Mouse (Mus musculus) heart, embryonic 13.5 days (tissue): Measurements from ENCODE around the gene Htr2b. TPM values are rescaled to one million over a fixed set of nuclear protein-coding genes. Genes with fewer than 3 reads are reported as not detected.

Experiments
- ATAC-seq: fragments of 200-750 bp; cut with Nextera tagmentation; 2 replicates; pipeline ENCODE4 v1.8.0; 2017; ENCODE audit warnings: moderate TSS enrichment; ENCODE audit not compliant: insufficient number of reproducible peaks, low FRiP score, low TSS enrichment; ENCODE audit errors: extremely low read depth
- H3K27ac ChIP-seq: fragments of 300-500 bp; sonication (generic); replicated peaks from 2 replicates; pipeline ENCODE4 v1.5.1; 2015; ENCODE audit warnings: moderate library complexity, mild to moderate bottlenecking, inconsistent platforms
- H3K27me3 ChIP-seq: fragments of 300-500 bp; sonication (generic); replicated peaks from 2 replicates; pipeline ENCODE4 v1.6.1; 2015; ENCODE audit warnings: mild to moderate bottlenecking, inconsistent platforms
- H3K36me3 ChIP-seq: fragments of 300-500 bp; sonication (generic); 2 replicates; pipeline ENCODE4 v1.6.1; 2015; ENCODE audit warnings: mild to moderate bottlenecking, inconsistent platforms
- H3K4me1 ChIP-seq: fragments of 300-500 bp; sonication (generic); 2 replicates; pipeline ENCODE4 v1.6.1; 2015; ENCODE audit warnings: inconsistent platforms
- H3K4me2 ChIP-seq: fragments of 300-500 bp; sonication (generic); 2 replicates; pipeline ENCODE4 v1.6.1; 2015; ENCODE audit warnings: inconsistent platforms, mild to moderate bottlenecking, moderate library complexity
- H3K4me3 ChIP-seq: fragments of 300-500 bp; sonication (generic); 2 replicates; pipeline ENCODE4 v1.5.1; 2015; ENCODE audit warnings: moderate library complexity, mild to moderate bottlenecking, inconsistent platforms
- H3K9ac ChIP-seq: fragments of 300-500 bp; sonication (generic); 2 replicates; pipeline ENCODE4 v1.6.1; 2015; ENCODE audit warnings: inconsistent platforms, mild to moderate bottlenecking, moderate library complexity
- H3K9me3 ChIP-seq: fragments of 300-500 bp; sonication (generic); 2 replicates; pipeline ENCODE4 v1.6.1; 2016; ENCODE audit warnings: inconsistent platforms
- WGBS: fragments of 180-500 bp; shearing (Covaris S2); methylation state at CpG from one replicate; pipeline ENCODE4 v1.1.7; 2015; ENCODE audit warnings: mixed read lengths; 5-methylcytosine and 5-hydroxymethylcytosine counted together
- polyA plus RNA-seq: library from polyadenylated mRNA; unstranded; fragments of >200 nt; fragmentation: Nextera tagmentation; extraction: Ambion mirVana; gene quantifications from 2 replicates; pipeline ENCODE4 v1.2.1, GENCODE M21; 2015

Htr2b gene
- 0.20 and 0.39 TPM in 2 replicates for polyA plus RNA-seq

GRCm38 (mm10) chr1:86111779-86112178, at the start of gene Htr2b:
Gene Htr2b, minus strand, starts transcription at chr1:86111970.
- no peaks in the 10 kb centered on the region for H3K9me3 ChIP-seq
- no peak for ATAC-seq
- H3K4me1 ChIP-seq, result no peaks in the 10 kb centered on the region
- H3K9ac ChIP-seq, result no peak within 1 kb of the TSS
- H3K27ac ChIP-seq, result no peak within 1 kb of the TSS
- no peaks in the 10 kb centered on the region for H3K27me3 ChIP-seq
- no peak within 1 kb of the TSS for H3K4me2 ChIP-seq
- WGBS, result 64% methylated on average over 6 of the region's 6 CpGs
- peaks cover 32% of the 10 kb centered on the region for H3K36me3 ChIP-seq
- no peak within 1 kb of the TSS for H3K4me3 ChIP-seq

GRCm38 (mm10) chr1:86161061-86161460, 49.3 kb upstream of the Htr2b start:
- 0 out of 2 replicates have a peak, but pooled peaks cover 3% of the 10 kb centered on the region for H3K4me1 ChIP-seq
- no peak overlapping the region for H3K9ac ChIP-seq
- no peak overlapping the region for H3K27ac ChIP-seq
- peaks cover 70% of the 10 kb centered on the region for H3K36me3 ChIP-seq
- no peak for ATAC-seq
- no peaks in the 10 kb centered on the region for H3K27me3 ChIP-seq
- WGBS, result 53% methylated on average over 5 of the region's 5 CpGs
- no peak overlapping the region for H3K4me2 ChIP-seq
- H3K4me3 ChIP-seq, result no peak overlapping the region
- H3K9me3 ChIP-seq, result no peaks in the 10 kb centered on the region

- no peak overlapping the region for H3K27ac ChIP-seq
- peaks cover 5% of the 10 kb centered on the region for H3K4me1 ChIP-seq
- peaks cover 69% of the 10 kb centered on the region for H3K36me3 ChIP-seq
- no peak overlapping the region for H3K9ac ChIP-seq
- ATAC-seq, result no peak
- H3K27me3 ChIP-seq, result no peaks in the 10 kb centered on the region
- WGBS, result 80% methylated on average over 5 of the region's 5 CpGs
- H3K4me3 ChIP-seq, result no peak overlapping the region
- no peak overlapping the region for H3K4me2 ChIP-seq
- H3K9me3 ChIP-seq, result no peaks in the 10 kb centered on the region
These were observed 48.7 kb upstream of the Htr2b start for GRCm38 (mm10) chr1:86160479-86160878.

- peaks cover 65% of the 10 kb centered on the region for H3K36me3 ChIP-seq
- H3K9me3 ChIP-seq, result no peaks in the 10 kb centered on the region
- H3K27me3 ChIP-seq, result no peaks in the 10 kb centered on the region
- ATAC-seq, result no peak
- no peak overlapping the region for H3K9ac ChIP-seq
- no peak overlapping the region for H3K4me2 ChIP-seq
- H3K4me3 ChIP-seq, result no peak overlapping the region
- no peak overlapping the region for H3K27ac ChIP-seq
- 90% methylated on average over 6 of the region's 6 CpGs for WGBS
- peaks cover 9% of the 10 kb centered on the region for H3K4me1 ChIP-seq
These were observed 48.3 kb upstream of the Htr2b start for GRCm38 (mm10) chr1:86160059-86160458.

- WGBS, result 69% methylated on average over 6 of the region's 6 CpGs
- no peak for ATAC-seq
- H3K27ac ChIP-seq, result no peak overlapping the region
These were observed 44.8 kb upstream of the Htr2b start for GRCm38 (mm10) chr1:86156595-86156994.

GRCm38 (mm10) chr1:86156075-86156474, 44.3 kb upstream of the Htr2b start:
- no peaks in the 10 kb centered on the region for H3K27me3 ChIP-seq
- no peak overlapping the region for H3K4me2 ChIP-seq
- H3K9ac ChIP-seq, result no peak overlapping the region
- no peak overlapping the region for H3K4me3 ChIP-seq
- no peak overlapping the region for H3K27ac ChIP-seq
- H3K4me1 ChIP-seq, result peaks cover 14% of the 10 kb centered on the region
- peaks cover 28% of the 10 kb centered on the region for H3K36me3 ChIP-seq
- 75% methylated on average over 3 of the region's 3 CpGs for WGBS
- ATAC-seq, result no peak
- H3K9me3 ChIP-seq, result no peaks in the 10 kb centered on the region

More at GRCm38 (mm10) chr1:86156595-86156994, 44.8 kb upstream of the Htr2b start:
- no peak overlapping the region for H3K4me3 ChIP-seq
- H3K27me3 ChIP-seq, result no peaks in the 10 kb centered on the region
- H3K4me1 ChIP-seq, result peaks cover 15% of the 10 kb centered on the region
- H3K9ac ChIP-seq, result no peak overlapping the region
- H3K4me2 ChIP-seq, result no peak overlapping the region
- peaks cover 33% of the 10 kb centered on the region for H3K36me3 ChIP-seq
- H3K9me3 ChIP-seq, result no peaks in the 10 kb centered on the region

GRCm38 (mm10) chr1:86154824-86155164, 43.0 kb upstream of the Htr2b start:
- H3K4me1 ChIP-seq, result peaks cover 18% of the 10 kb centered on the region
- no peak for ATAC-seq

GRCm38 (mm10) chr1:86154133-86154823, 42.5 kb upstream of the Htr2b start, which contains the start of gene Armc9:
Gene Armc9, plus strand, starts transcription at chr1:86154780.
- H3K4me1 ChIP-seq, result peaks cover 18% of the 10 kb centered on the region
- peak within 1 kb of the TSS; percentile 87 for H3K4me2 ChIP-seq
- H3K27ac ChIP-seq, result peak within 1 kb of the TSS; percentile 86
- H3K9me3 ChIP-seq, result no peaks in the 10 kb centered on the region
- 4% methylated on average over 40 of the region's 40 CpGs for WGBS
- no peaks in the 10 kb centered on the region for H3K27me3 ChIP-seq
- H3K4me3 ChIP-seq, result peak within 1 kb of the TSS; percentile 92
- peak within 1 kb of the TSS; percentile 89 for H3K9ac ChIP-seq
- peaks cover 11% of the 10 kb centered on the region; the same call in 1 of the 2 replicates for H3K36me3 ChIP-seq
- ATAC-seq, result peak; percentile 99

More at GRCm38 (mm10) chr1:86154824-86155164, 43.0 kb upstream of the Htr2b start:
- peak overlapping the region; percentile 89 for H3K9ac ChIP-seq
- H3K9me3 ChIP-seq, result no peaks in the 10 kb centered on the region
- H3K27ac ChIP-seq, result no peak overlapping the region; the same call in 1 of the 2 replicates
- H3K4me3 ChIP-seq, result peak overlapping the region; percentile 92
- H3K36me3 ChIP-seq, result peaks cover 15% of the 10 kb centered on the region; the same call in 1 of the 2 replicates
- H3K27me3 ChIP-seq, result no peaks in the 10 kb centered on the region
- H3K4me2 ChIP-seq, result peak overlapping the region; percentile 87
- under 1% methylated on average over 18 of the region's 18 CpGs for WGBS

- 85% methylated on average over 1 of the region's 1 CpGs for WGBS
- Histone ChIP-seq H3K4me3 (no peak overlapping the region), H3K27me3 (no peaks in the 10 kb centered on the region), H3K27ac (no peak overlapping the region), H3K9me3 (no peaks in the 10 kb centered on the region), H3K9ac (no peak overlapping the region), H3K4me1 (peaks cover 18% of the 10 kb centered on the region), H3K4me2 (no peak overlapping the region), H3K36me3 (no peaks in the 10 kb centered on the region)
- no peak for ATAC-seq
These were observed 40.8 kb upstream of the Htr2b start for GRCm38 (mm10) chr1:86152618-86153017.

- H3K4me1 ChIP-seq, result peaks cover 18% of the 10 kb centered on the region
- no peak overlapping the region for H3K27ac ChIP-seq
- H3K4me2 ChIP-seq, result no peak overlapping the region
- H3K9ac ChIP-seq, result no peak overlapping the region
- no peaks in the 10 kb centered on the region for H3K9me3 ChIP-seq
- ATAC-seq, result no peak
- 51% methylated on average over 7 of the region's 7 CpGs for WGBS
- no peaks in the 10 kb centered on the region for H3K27me3 ChIP-seq
- no peak overlapping the region for H3K4me3 ChIP-seq
- H3K36me3 ChIP-seq, result no peaks in the 10 kb centered on the region
These were observed 39.6 kb upstream of the Htr2b start for GRCm38 (mm10) chr1:86151376-86151775.

GRCm38 (mm10) chr1:86150929-86151328, 39.2 kb upstream of the Htr2b start:
- no peak overlapping the region for H3K9ac ChIP-seq
- H3K4me2 ChIP-seq, result no peak overlapping the region
- H3K27ac ChIP-seq, result no peak overlapping the region
- WGBS, result 67% methylated on average over 6 of the region's 6 CpGs
- H3K4me3 ChIP-seq, result no peak overlapping the region
- H3K9me3 ChIP-seq, result no peaks in the 10 kb centered on the region
- no peaks in the 10 kb centered on the region for H3K27me3 ChIP-seq
- no peak for ATAC-seq
- peaks cover 18% of the 10 kb centered on the region for H3K4me1 ChIP-seq
- H3K36me3 ChIP-seq, result no peaks in the 10 kb centered on the region

- 0 out of 2 replicates have a peak, but pooled peaks cover 7% of the 10 kb centered on the region for H3K4me1 ChIP-seq
- no peak overlapping the region for H3K4me2 ChIP-seq
- H3K27me3 ChIP-seq, result no peaks in the 10 kb centered on the region
- H3K9ac ChIP-seq, result no peak overlapping the region
- no peaks in the 10 kb centered on the region for H3K36me3 ChIP-seq
- ATAC-seq, result no peak
- H3K4me3 ChIP-seq, result no peak overlapping the region
- H3K27ac ChIP-seq, result no peak overlapping the region
- 65% methylated on average over 9 of the region's 9 CpGs for WGBS
- H3K9me3 ChIP-seq, result no peaks in the 10 kb centered on the region
These were observed 36.4 kb upstream of the Htr2b start for GRCm38 (mm10) chr1:86148161-86148560.
